Mouse (Mus musculus) heart, embryonic 13.5 days (tissue): ENCODE results near the gene Rplp2. TPM values are rescaled to one million over a fixed set of nuclear protein-coding genes. Genes with fewer than 3 reads are reported as not detected.

Experiments
- ATAC-seq: fragments of 200-750 bp; cut with Nextera tagmentation; 2 replicates; pipeline ENCODE4 v1.8.0; 2017; ENCODE audit warnings: moderate TSS enrichment; ENCODE audit not compliant: insufficient number of reproducible peaks, low FRiP score, low TSS enrichment; ENCODE audit errors: extremely low read depth
- H3K27ac ChIP-seq: fragments of 300-500 bp; sonication (generic); replicated peaks from 2 replicates; pipeline ENCODE4 v1.5.1; 2015; ENCODE audit warnings: moderate library complexity, mild to moderate bottlenecking, inconsistent platforms
- H3K27me3 ChIP-seq: fragments of 300-500 bp; sonication (generic); replicated peaks from 2 replicates; pipeline ENCODE4 v1.6.1; 2015; ENCODE audit warnings: mild to moderate bottlenecking, inconsistent platforms
- H3K36me3 ChIP-seq: fragments of 300-500 bp; sonication (generic); 2 replicates; pipeline ENCODE4 v1.6.1; 2015; ENCODE audit warnings: mild to moderate bottlenecking, inconsistent platforms
- H3K4me1 ChIP-seq: fragments of 300-500 bp; sonication (generic); 2 replicates; pipeline ENCODE4 v1.6.1; 2015; ENCODE audit warnings: inconsistent platforms
- H3K4me2 ChIP-seq: fragments of 300-500 bp; sonication (generic); 2 replicates; pipeline ENCODE4 v1.6.1; 2015; ENCODE audit warnings: inconsistent platforms, mild to moderate bottlenecking, moderate library complexity
- H3K4me3 ChIP-seq: fragments of 300-500 bp; sonication (generic); 2 replicates; pipeline ENCODE4 v1.5.1; 2015; ENCODE audit warnings: moderate library complexity, mild to moderate bottlenecking, inconsistent platforms
- H3K9ac ChIP-seq: fragments of 300-500 bp; sonication (generic); 2 replicates; pipeline ENCODE4 v1.6.1; 2015; ENCODE audit warnings: inconsistent platforms, mild to moderate bottlenecking, moderate library complexity
- H3K9me3 ChIP-seq: fragments of 300-500 bp; sonication (generic); 2 replicates; pipeline ENCODE4 v1.6.1; 2016; ENCODE audit warnings: inconsistent platforms
- WGBS: fragments of 180-500 bp; shearing (Covaris S2); methylation state at CpG from one replicate; pipeline ENCODE4 v1.1.7; 2015; ENCODE audit warnings: mixed read lengths; 5-methylcytosine and 5-hydroxymethylcytosine counted together
- polyA plus RNA-seq: library from polyadenylated mRNA; unstranded; fragments of >200 nt; fragmentation: Nextera tagmentation; extraction: Ambion mirVana; gene quantifications from 2 replicates; pipeline ENCODE4 v1.2.1, GENCODE M21; 2015

Rplp2 gene
- polyA plus RNA-seq, 1 experiment from 2014 or later = 874 TPM

DNA sequence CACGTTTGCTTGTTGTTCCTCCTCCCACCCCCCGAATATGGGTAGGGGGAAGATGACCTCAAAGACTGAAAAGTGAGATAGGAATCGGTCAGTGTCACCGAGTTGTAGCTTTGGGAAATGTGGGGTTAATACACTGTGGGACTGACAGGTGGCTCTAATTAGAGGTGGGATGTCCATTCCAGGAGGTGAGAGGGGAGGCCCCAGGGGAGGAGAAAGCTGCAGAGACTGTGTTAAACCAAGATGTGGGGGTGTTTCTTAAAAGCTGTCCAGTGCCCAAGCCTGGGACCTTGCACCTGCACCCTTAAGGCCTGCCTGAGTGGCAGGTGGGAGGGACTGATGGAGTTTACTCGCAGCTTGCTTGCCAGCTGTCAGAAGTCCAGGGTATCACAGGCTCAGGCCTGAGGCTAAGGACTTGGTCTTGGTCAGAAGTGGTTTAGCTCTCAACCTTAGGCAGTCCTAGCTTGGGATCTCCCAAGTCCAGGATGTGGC, 15.2 kb downstream of the Rplp2 start:
- peaks cover 71% of the 10 kb centered on the region for H3K27me3 ChIP-seq
- H3K27ac ChIP-seq = peak overlapping the region; percentile 53; the same call in 1 of the 2 replicates
- peak overlapping the region; percentile 65 for H3K4me3 ChIP-seq
- peaks cover 59% of the 10 kb centered on the region for H3K4me1 ChIP-seq
- no peaks in the 10 kb centered on the region for H3K9me3 ChIP-seq
- H3K9ac ChIP-seq = peak overlapping the region; percentile 84
- no peak for ATAC-seq
- WGBS = 14% methylated on average over 5 of the region's 5 CpGs
- H3K4me2 ChIP-seq = peak overlapping the region; percentile 97
- H3K36me3 ChIP-seq = peaks cover 22% of the 10 kb centered on the region

DNA sequence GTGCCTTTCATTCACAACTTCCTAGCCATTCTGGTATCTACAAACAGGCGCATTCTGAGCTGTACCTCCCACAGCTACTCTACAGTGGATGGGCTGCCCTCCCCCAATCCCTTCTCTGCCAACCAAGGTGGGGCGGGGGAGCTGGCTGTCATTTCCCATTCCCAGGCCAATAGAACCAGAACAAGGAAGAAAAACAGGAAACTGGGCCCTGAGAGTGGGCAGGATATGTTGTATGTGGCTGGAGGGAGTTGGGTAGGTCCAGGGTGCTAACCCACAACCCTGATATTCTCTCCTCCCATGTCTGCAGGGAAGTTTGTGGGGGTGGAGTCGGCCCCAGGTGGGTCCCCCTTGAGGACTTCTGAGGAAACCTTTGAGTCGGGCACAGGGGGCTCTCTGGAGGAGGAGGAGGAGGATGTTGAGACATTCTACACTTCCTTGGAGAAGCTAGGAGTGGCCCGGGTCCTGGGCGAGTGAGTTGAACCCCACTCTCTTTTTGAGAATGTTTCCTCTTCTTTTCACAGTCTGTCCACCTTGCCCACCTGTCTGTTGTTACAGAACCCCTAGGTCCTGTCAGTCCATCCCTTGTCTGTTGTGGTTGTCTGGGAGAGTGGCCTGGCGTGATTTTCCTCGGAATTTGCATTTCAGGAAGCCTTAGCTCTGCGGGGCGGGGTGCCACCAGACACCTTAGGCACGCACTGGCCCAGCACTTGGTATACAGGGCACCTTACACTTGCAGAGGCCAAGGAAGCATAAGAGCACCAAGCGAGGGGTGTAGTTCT, 16.8 kb downstream of the Rplp2 start:
- Histone ChIP-seq H3K9me3 (no peaks in the 10 kb centered on the region), H3K9ac (peak overlapping the region; percentile 51), H3K36me3 (peaks cover 7% of the 10 kb centered on the region; the same call in 1 of the 2 replicates), H3K4me1 (peaks cover 69% of the 10 kb centered on the region), H3K27ac (peak overlapping the region; percentile 74), H3K27me3 (peaks cover 67% of the 10 kb centered on the region), H3K4me3 (peak overlapping the region; percentile 35), H3K4me2 (peak overlapping the region; percentile 61)
- no peak for ATAC-seq
- 28% methylated on average over 12 of the region's 12 CpGs for WGBS

DNA sequence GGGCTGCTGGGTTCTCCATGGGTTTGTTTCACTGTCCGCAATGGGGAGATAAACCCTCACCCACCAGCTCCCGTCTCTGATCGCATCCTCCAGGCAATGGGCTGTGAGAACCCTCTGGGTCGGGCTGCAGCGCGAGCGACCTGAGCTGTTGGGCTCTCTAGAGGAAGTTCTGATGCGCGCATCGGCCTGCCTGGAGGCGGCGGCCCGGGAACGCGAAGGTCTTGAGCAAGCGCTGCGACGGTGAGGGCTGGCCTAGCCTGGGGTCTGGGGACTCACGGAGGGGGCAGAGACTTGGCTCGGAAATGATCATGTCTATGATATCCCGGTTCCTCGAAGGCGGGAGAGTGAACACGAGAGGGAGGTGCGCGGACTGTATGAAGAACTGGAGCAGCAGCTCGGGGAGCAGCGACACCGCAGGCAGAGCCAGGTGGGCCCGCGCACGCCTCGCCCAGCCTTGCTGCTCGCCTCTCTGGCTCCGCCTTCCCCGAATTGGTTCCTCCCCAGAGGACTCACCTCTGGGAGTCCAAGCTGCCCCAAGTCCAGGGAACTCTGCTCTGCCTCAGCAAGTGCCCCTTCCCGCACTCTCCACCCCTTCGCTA, 17.5 kb downstream of the Rplp2 start:
- H3K27ac ChIP-seq = peak overlapping the region; percentile 74
- peaks cover 60% of the 10 kb centered on the region for H3K27me3 ChIP-seq
- no peaks in the 10 kb centered on the region for H3K9me3 ChIP-seq
- peak overlapping the region; percentile 35 for H3K4me3 ChIP-seq
- H3K9ac ChIP-seq = peak overlapping the region; percentile 50
- 7% methylated on average over 38 of the region's 38 CpGs for WGBS
- ATAC-seq = no peak
- peak overlapping the region; percentile 61 for H3K4me2 ChIP-seq
- peaks cover 7% of the 10 kb centered on the region for H3K36me3 ChIP-seq
- H3K4me1 ChIP-seq = peaks cover 76% of the 10 kb centered on the region

GRCm38 (mm10) chr7:141465388-141466044, 18.3 kb downstream of the Rplp2 start:
- 35% methylated on average over 9 of the region's 10 CpGs for WGBS

GRCm38 (mm10) chr7:141466045-141466394, 18.9 kb downstream of the Rplp2 start:
- peak overlapping the region; percentile 61; the same call in 1 of the 2 replicates for H3K4me2 ChIP-seq
- H3K9ac ChIP-seq = peak overlapping the region; percentile 50; the same call in 1 of the 2 replicates
- WGBS = 59% methylated on average over 7 of the region's 7 CpGs
- no peak for ATAC-seq
- H3K27me3 ChIP-seq = peaks cover 51% of the 10 kb centered on the region
- H3K36me3 ChIP-seq = peaks cover 19% of the 10 kb centered on the region
- peak overlapping the region; percentile 59 for H3K27ac ChIP-seq
- no peaks in the 10 kb centered on the region for H3K9me3 ChIP-seq
- peaks cover 82% of the 10 kb centered on the region for H3K4me1 ChIP-seq
- no peak overlapping the region for H3K4me3 ChIP-seq

More at GRCm38 (mm10) chr7:141465388-141466044, 18.3 kb downstream of the Rplp2 start:
- H3K4me1 ChIP-seq = peaks cover 83% of the 10 kb centered on the region
- peak overlapping the region; percentile 35; the same call in 1 of the 2 replicates for H3K4me3 ChIP-seq
- H3K9ac ChIP-seq = peak overlapping the region; percentile 50; the same call in 1 of the 2 replicates
- ATAC-seq = no peak
- H3K4me2 ChIP-seq = peak overlapping the region; percentile 61
- peak overlapping the region; percentile 59 for H3K27ac ChIP-seq
- no peaks in the 10 kb centered on the region for H3K9me3 ChIP-seq
- H3K27me3 ChIP-seq = peaks cover 56% of the 10 kb centered on the region
- peaks cover 14% of the 10 kb centered on the region for H3K36me3 ChIP-seq

- Histone ChIP-seq H3K27me3 (peaks cover 45% of the 10 kb centered on the region), H3K4me1 (peaks cover 76% of the 10 kb centered on the region), H3K4me2 (peak overlapping the region; percentile 84), H3K4me3 (peak overlapping the region; percentile 82), H3K9me3 (no peaks in the 10 kb centered on the region), H3K9ac (peak overlapping the region; percentile 94), H3K36me3 (peaks cover 26% of the 10 kb centered on the region), H3K27ac (peak overlapping the region; percentile 94)
- ATAC-seq = no peak
- WGBS = 57% methylated on average over 10 of the region's 10 CpGs
These were observed 19.5 kb downstream of the Rplp2 start for GRCm38 (mm10) chr7:141466607-141467148.

- H3K4me1 ChIP-seq = peaks cover 68% of the 10 kb centered on the region
- H3K4me3 ChIP-seq = peak within 1 kb of the TSS; percentile 82
- peak within 1 kb of the TSS; percentile 84 for H3K4me2 ChIP-seq
- peak; percentile 71 for ATAC-seq
- H3K9me3 ChIP-seq = no peaks in the 10 kb centered on the region
- H3K27ac ChIP-seq = peak within 1 kb of the TSS; percentile 94
- peaks cover 37% of the 10 kb centered on the region for H3K27me3 ChIP-seq
- WGBS = under 1% methylated on average over 52 of the region's 52 CpGs
- peaks cover 34% of the 10 kb centered on the region for H3K36me3 ChIP-seq
- peak within 1 kb of the TSS; percentile 94 for H3K9ac ChIP-seq
These were observed 20.3 kb downstream of the Rplp2 start, which contains the start of gene Cd151 for GRCm38 (mm10) chr7:141467230-141468030. Cd151 (plus strand) TSS chr7:141467392.

- 16% methylated on average over 5 of the region's 5 CpGs for WGBS
- Histone ChIP-seq H3K4me3 (peak overlapping the region; percentile 82), H3K36me3 (peaks cover 39% of the 10 kb centered on the region), H3K4me1 (peaks cover 70% of the 10 kb centered on the region), H3K27ac (peak overlapping the region; percentile 94), H3K4me2 (peak overlapping the region; percentile 84), H3K9me3 (no peaks in the 10 kb centered on the region), H3K9ac (peak overlapping the region; percentile 94), H3K27me3 (peaks cover 30% of the 10 kb centered on the region)
- no peak for ATAC-seq
These were observed 21.0 kb downstream of the Rplp2 start for GRCm38 (mm10) chr7:141468164-141468521.

DNA sequence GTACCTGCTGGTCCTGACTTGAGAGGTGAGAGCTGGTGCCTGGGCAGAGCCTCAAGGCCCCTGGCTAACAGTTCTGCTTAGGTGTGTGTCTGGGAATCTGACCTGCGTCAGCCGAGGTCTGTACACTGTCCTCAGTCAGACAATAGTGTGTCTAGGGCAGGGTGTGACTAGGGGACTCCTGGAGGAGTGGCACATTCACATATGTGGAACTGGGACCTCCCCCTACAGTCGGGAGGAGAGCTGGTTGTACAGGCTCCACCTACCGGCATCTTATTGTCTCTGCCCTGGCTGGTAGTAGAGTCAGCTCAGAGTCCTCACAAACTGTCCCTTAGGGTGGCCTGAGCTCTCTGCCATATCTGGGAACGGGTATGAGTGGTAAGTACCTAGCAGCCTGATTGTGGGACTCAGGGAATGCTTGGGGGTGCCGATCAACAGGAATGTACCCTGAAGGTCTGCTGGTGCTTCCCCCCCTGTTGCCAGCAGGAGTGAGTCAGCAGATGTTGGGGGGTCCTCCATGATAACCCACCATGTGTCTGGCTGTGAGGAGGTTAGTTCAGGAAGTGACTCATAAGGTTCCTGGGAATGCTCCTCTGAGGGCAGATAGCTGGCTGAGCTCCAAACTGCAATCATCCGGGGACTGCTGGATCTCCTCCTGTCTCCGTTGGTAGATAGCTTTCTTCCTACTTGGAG, 21.5 kb downstream of the Rplp2 start:
- H3K9me3 ChIP-seq = no peaks in the 10 kb centered on the region
- peak overlapping the region; percentile 82 for H3K4me3 ChIP-seq
- H3K4me1 ChIP-seq = peaks cover 69% of the 10 kb centered on the region
- peak overlapping the region; percentile 84 for H3K4me2 ChIP-seq
- peaks cover 39% of the 10 kb centered on the region for H3K36me3 ChIP-seq
- ATAC-seq = peak; percentile 64
- H3K9ac ChIP-seq = peak overlapping the region; percentile 94
- 2% methylated on average over 8 of the region's 8 CpGs for WGBS
- peaks cover 25% of the 10 kb centered on the region for H3K27me3 ChIP-seq
- H3K27ac ChIP-seq = peak overlapping the region; percentile 94

DNA sequence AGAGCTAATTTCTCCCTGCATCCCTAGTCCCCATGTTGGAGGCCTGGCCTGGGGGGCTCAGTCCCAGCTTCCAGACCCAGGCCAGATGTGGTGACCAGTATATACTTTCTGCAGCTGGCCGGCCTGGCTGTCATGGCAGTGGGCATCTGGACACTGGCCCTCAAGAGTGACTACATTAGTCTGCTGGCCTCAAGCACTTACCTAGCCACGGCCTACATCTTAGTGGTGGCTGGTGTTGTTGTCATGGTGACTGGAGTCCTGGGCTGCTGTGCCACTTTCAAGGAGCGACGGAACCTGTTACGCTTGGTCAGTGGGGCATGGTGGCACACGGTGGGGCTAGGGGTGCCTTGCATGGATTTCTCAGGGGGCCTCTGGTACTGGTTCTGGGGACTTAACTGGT, 22.2 kb downstream of the Rplp2 start:
- H3K27ac ChIP-seq = peak overlapping the region; percentile 94
- H3K4me3 ChIP-seq = peak overlapping the region; percentile 82
- 82% methylated on average over 6 of the region's 6 CpGs for WGBS
- peak overlapping the region; percentile 84 for H3K4me2 ChIP-seq
- peaks cover 69% of the 10 kb centered on the region for H3K4me1 ChIP-seq
- peaks cover 39% of the 10 kb centered on the region for H3K36me3 ChIP-seq
- ATAC-seq = no peak
- H3K27me3 ChIP-seq = peaks cover 18% of the 10 kb centered on the region
- H3K9me3 ChIP-seq = no peaks in the 10 kb centered on the region
- H3K9ac ChIP-seq = peak overlapping the region; percentile 94
